Mouse (Mus musculus) cerebellum, adult 11 months (tissue): Measurements from ENCODE around the gene Derl2.

ENCODE experiments used
- DNase-seq: peaks from one replicate; pipeline ENCODE4 v3.0.0; 2022

Derl2 gene

DNA sequence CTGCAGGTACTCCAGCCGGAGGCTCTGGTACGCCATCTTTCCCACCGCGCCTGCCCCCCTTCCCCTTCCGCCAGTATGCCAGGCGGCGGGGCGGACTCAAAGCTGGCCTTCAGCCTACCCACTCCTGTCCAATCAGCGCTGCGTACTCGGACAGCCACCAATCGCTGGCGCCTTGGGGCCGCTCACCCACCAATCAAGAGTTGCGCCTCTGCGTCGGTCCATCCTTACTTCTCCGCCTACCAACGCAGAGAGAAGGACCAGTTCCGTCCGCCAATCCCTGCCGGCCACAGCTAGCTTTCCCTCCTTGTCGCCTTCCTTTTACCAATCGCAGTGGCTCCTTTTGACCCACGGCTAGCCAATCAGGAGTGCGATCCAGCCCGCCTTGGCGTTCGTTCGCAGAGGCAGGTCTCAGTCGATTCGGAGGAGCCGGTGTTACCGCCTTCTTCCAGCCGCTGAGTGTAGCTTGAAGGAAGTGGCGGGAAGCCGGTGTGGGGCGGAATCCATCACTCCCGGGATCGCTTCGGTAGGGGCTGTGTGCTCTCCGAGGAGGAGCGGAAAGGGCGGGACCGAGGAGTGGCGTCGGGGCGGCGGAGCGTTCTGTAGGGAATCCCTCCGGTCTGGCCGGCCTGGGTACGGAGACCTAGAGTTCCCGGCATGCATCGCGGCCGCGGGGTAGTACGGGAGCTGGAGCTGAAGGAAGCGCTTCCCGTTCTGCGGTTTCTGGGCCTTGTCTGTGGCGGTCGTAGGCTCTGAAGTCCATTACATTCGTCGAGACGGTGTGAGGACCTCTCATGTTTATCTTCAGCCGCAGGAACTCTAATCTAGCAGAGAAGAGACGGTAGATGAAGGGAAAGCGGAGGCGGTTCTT lies at the start of gene Derl2, which contains the start of gene Mis12:
Gene Derl2, minus strand, starts transcription at position 641 of the 868 bp plus-strand sequence.
Gene Mis12, plus strand, starts transcription at position 411 of the 868 bp plus-strand sequence.
- peak; percentile 98 for DNase-seq

DNA sequence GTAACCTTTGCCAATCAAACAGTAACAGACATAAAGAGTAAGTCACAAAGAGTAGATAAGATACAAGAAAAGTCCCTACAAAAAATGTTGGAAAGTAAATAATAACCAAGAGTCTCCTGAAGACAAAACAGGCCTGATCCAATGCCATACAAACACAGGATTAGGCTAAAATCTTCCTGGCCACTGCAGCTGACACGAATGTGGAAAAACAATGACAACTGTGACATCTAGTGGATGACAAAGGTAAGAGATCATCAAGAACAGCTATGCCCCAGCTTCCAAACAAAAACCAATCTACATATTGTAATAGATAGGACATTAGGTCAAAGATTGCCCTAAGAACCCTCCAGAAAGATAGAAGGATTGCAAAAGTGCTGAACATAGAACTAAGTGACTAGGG lies 32.9 kb upstream of the Derl2 start:
- no peak for DNase-seq

DNA sequence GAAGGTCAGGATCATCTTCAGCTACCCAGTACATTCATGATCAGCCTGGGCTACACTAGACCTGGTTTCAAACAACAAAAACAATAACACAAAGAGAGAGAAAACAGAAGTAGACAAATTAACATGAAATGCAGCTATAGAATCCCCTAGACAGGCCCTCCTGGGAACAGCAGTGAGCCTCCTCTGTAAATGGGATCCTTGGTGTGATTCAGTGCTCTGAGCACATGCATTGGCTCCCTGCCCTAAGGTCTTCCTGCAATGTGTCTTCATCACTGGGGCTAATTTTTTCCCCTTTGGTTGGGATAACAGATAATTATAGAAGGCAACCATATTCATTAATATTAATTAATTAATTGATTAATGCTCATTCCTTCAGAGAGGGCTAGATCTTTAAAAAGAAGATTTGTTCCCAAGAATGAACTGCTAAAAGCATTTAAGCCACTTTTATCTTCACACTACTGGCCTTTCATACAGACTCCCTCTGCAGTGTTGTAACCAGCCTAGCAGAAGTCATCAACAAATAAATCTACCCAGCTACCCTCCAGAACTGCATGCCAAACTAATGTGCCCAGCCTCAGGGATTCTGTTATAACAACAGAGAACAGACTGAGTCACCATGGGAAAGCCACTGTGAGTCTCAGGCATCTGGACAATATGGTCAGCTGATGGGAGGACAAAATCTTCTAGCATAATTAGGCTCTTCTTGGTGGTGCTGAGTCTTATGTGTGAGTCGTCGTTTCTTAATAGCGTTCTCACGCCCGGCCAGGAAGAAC lies 20.1 kb upstream of the Derl2 start:
- DNase-seq: no peak

DNA sequence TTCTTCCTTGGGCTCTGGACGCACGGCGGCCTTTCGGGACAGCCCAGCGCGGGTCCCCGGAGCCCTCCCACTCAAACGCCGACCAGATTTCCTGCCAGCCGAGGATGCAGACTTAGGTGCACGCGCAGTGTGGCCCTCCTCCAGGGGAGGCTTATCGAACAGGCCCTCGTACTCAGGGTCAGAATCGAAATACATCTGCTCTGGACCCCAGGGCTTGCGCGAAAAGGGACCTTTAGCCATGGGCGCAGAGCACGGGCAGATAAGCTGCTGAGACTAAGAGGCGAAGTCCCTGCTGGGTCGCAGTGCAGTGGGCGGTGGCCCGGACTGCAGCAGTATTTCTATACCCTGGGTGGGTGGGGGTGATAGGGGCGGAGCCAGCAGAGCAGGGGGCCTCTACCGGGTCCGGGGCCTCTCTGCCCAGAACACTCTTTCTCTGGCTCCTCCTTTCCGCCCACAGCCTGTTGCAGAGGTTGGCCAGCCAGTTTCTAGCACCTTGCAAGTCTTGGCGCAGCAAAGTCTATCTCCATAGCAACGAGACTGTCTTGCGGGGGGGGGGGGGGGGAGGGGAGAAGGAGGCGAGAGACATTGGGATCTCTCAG lies 13.6 kb upstream of the Derl2 start, which contains the start of gene 6330403K07Rik:
Gene 6330403K07Rik, minus strand, starts transcription at position 351 of the 599 bp plus-strand sequence.
- no peak for DNase-seq

DNA sequence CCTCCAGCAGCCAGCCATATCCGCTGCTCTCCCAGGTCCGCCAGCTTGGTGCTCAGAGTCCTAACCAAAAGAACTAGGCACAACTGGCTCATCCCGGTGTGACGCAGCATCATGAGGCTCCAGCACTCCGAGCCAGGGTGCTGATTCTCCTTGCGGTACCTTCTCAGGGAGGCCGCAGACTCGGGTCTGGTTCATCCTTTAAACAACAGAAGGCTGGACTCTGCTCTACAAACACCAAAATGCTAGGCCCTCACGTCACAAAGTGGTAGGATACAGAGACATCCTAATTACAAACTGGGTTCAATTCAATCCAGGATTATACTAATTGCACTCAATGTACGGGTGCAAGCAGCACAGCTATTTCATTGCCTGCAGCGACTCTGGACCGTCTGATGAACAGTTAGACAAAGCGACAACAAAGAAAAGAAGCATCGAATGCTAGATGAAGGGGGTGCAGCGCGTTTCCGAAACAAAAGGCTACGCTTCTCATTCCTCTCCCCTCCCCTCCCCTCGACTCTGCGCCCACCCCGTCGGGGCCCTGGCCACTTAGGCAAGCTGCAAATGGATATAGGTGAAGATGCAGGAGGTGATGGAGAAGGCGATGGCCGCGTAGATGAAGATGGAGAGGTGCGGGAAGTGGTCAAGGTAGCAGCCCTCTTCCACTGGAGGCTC lies 13.0 kb upstream of the Derl2 start:
- DNase-seq: no peak

DNA sequence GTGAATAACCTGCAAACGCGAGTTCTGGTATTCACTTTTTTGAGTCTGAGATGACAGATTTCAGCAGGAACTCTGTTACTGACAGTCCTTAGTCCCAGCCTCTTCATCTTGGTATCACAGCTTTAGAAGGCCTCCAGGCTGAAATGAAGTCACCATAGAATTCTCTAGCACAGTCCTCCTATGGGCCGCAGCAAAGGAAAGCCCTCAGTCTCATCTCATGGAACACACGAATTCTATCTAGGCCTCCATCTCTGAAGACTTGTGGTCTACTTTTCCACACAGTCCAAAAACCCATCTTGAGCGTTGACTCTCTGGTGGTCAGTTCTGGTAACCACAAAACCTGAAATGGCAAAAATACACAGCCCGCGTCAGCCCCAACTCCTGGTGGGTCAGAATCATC lies 12.4 kb upstream of the Derl2 start:
- DNase-seq: no peak

DNA sequence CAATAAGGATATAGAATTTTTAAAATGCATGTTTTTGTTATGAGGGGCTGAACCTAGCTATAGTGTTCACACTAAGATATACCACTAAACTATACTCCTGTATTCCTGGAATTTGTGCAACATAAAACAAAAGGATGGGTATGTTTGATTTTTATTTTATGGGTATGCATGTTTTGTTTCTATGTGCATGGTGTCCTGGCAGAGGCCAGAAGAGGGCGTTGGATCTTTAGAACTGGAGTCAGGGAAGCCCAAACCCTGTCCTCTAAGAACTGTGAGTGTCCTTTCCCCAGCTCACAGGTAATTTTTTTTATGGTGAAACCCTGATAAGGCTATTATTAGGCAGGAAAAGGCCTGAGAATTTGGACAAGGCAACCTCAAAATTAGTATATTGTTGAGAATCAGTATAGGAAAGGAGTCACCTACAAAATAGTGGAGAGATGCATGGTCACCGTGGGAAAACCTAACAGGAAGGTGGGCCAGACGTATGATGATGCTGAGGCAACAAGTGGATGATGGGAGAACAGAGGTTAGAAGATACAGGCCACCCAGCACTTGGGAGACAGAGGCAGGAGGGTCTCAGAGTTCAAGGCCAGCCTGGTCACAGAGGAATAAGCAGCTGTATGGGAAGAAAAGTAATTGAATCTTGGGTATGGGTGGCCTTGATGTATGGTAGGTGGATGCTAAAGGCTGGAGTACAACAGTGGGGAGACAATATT lies 9.9 kb upstream of the Derl2 start:
- no peak for DNase-seq

DNA sequence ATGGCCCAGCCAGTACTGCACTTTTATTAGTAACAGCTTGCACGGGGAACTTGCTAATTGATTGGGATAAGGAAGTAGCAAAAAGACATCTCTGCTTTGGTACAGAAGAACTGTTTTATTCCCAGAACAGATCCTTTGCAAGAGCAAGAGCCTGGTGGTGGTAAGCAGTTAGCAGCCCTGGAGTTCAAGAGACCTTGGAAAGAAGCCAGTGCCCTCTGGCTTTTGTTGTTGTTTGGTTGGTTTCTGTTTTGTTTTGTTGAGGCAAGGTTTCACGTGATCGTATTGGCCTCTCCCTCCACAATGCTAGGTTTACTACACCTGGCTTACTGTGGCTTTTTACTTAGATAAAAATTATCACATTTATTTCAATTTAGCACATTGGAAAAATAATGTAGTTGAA lies 8.6 kb upstream of the Derl2 start:
- DNase-seq: no peak

DNA sequence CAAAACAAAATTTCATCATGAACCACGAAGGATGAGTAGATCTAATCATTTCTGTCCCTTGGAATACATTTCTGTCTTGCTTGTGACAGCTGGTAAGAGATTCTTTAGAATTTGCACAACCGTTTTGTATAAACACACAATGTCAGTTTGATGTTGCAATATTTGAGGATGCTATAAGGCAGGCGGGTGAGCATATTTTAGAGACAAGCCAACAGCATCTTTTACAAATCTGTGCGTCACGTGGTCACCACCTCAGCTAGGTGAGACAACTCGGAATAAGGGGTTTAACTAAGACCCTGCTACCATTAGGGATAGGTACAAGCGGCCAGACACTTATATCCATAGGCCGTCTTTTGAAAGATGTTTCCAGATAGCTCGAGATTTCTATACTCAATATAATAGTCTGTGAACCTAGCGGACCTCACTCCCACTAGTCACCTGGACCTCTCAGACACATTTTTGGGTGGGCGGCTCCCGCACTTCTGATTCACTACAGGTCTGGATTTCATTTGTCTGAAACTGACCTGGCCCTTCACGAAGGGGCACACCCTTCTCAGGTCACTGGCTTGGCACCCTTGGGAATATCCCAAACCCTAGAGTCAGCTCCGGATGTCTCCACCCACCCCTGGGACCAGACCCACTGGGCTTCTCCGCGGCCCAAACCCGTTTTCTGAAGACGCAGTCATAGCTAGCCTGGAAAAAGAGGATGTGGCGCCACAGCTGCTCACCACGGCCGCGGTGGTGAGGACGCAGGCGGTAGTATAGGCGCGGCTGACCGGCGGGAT lies 1.0 kb downstream of the Derl2 start:
- no peak for DNase-seq

DNA sequence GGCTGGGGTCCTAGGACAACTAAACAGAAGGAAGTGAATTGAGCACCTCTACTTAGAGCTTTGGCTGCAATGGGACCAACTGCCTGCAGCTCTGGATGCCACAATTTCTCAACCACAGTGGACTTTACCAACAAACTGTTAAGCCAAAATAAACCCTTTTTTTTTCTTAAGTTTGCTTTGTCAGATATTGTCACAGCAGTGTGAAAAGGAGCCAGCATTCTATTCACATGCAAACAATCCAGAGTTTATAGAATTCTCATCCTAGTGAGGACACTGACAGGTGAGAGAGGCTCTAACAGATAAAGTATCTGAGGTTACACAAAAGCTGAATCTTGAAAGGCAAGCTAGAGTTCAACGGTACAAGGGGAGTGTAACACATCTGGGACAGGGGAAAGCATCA lies 2.6 kb downstream of the Derl2 start:
- DNase-seq: no peak

DNA sequence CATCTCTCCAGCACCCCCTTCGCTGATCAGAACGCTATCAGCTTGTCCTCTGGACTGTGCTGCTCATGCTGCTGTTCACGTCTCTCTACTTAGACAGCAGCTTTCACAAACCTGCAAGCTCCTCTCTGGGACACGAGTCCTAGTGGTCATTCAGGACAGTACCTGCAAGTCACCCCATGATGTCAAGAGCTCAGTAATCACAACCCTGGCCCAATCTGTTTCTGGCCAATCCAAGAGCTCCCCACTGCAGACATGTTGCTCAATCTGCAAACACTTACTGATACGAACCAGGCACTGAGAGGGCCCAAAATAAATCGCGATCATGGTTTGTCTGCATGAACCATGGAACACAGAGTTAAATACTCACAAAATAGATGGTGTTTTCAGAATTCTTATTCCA lies 6.9 kb downstream of the Derl2 start:
- no peak for DNase-seq

DNA sequence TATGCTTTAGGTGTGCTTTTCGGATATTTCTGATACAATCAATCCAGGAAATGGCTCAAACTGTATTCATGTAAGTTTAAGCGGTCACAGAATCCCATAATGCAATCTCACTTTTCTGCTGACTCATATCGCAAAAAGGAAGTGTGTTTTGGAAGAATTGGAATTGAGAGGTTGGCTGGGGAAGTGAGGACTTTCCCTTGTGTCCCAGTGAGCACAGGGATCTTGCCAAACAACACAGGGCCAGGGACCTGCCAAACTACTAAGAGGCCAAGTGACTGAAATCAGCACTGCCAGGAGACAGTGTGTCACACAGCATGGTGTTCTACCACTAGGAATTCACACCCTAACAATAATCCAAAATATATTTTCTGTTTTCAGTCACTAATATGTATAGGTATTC lies 11.3 kb downstream of the Derl2 start:
- DNase-seq: no peak

DNA sequence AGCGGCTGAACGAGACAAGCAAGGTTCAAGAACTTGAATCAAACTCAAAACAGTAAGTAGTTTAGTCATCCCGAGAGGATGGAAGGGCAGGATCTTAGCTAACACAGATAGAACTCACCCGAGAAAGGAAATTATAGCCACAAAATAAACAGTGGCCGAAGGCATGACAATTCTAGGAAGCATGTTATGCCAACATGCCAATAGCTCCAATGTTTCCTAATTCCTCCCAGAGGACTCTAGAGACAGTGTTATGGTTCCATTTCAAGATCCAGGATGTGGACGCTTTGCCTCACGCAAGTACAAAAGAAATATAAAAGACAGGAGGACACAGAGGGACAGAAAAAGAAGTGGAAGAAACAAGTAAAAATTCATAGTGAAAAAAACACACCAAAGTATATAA lies 11.8 kb downstream of the Derl2 start:
- no peak for DNase-seq

DNA sequence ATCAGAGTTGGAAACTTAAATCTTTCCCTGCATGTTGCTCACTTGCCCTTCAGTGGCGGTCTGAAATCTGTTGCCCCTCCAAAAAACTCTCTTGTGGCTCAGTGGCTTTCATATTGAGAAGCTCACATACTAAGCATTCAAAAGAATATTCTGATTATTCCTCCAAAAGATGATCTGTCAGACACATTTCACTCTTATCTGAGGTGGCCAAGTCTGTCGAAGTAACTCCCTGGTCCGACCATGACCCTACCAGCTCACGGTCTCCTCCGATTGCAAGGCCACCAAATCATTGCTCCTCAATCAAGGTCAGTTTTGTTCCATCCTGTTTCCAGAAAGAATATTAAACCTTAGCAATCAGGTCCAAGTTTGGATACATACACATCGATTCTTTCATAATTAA lies 12.6 kb downstream of the Derl2 start:
- no peak for DNase-seq

DNA sequence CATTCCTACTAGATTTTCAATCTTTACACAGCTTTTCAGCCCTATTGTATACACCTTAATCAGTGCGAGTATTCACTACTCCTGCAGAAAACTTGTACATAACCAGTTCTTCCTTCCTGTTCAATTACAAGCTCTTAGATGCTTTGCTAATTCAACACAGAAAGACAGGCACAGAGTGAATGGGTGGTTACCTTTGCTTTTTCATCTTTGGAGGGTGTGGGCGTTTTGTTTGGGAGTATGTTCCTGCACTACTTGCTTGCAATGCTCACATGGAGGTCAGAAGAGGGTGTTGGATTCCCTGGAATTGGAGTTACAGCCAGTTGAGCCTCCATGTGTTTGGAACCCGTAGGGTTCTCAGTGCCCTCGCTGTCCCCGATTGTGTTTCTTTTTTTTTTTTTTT lies 14.6 kb downstream of the Derl2 start:
- DNase-seq: no peak

DNA sequence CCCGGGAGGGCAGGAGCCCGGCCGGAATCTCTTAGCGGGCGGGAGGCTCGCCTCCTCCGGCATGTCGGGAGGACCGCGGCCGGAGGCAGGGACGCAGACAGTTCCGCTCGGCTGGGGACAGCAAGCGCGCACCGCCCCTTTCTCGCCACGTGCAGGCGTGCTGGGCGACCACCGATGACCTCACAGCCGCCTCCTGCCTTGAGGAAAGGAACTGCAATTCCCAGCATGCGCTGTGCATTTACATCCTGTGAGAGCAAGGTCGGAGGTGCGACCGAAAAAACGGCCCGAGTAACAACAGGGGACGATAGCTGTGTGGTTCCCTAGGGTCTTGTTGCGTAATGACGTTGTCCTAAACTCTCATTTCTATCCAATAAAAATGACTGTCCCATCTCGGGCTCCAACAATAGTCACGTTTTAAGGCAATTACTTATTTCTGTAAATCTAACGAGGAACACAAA lies 15.3 kb downstream of the Derl2 start, which contains the start of gene Dhx33:
Gene Dhx33, minus strand, starts transcription at position 122 of the 458 bp plus-strand sequence.
- peak; percentile 95 for DNase-seq

DNA sequence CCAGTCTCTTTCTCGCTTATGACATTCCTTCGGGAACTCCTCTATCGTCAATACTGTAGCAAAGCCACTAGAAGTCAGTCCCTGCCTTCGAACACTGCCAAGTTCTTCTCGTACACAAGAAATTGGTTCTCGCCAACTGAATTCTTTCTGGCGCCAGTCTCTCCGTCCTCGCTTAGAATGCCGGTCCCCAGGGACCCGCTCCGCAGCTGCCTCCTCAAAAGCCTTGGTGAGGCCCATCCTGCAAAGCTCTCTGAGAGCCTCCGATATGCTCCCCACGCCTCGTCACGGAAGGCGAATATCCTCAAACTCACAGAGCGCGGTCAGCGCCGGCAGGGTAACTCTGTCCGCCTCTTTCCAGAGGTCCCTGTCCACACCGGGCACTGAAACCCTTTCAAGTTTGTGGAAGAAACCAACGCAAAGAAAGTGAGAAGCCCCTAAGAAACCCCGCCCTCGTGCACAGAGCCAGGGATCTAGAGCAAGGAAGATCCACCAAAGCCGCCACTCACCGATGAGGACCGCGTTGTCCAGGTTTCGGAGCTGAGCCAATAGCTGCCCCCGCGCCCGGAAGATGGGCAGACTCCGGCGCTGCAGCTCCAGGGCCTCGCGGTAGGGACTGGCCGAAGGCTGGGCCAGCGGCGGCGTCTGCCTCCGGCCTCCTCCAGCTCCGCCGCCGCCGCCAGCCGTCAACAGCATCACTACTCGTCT lies 15.9 kb downstream of the Derl2 start:
- no peak for DNase-seq

DNA sequence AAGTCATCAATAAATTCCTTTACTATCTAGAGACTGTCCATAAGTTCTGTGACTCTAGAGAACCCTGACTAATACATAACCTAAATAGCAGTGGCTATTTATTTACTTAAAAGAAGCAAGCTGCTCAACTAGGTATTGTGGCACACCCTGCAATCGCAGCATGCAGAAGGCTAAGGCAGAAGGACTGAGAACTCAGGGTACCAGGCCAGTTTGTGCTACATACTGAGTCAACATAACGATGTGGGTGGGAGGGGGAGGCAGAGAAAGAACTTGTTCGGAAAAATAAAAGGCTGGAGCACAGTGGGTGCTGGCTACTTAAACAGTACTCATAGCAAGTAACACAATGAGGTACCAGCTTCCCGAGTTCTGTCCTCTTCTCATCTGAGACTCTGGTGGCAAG lies 18.5 kb downstream of the Derl2 start:
- no peak for DNase-seq

DNA sequence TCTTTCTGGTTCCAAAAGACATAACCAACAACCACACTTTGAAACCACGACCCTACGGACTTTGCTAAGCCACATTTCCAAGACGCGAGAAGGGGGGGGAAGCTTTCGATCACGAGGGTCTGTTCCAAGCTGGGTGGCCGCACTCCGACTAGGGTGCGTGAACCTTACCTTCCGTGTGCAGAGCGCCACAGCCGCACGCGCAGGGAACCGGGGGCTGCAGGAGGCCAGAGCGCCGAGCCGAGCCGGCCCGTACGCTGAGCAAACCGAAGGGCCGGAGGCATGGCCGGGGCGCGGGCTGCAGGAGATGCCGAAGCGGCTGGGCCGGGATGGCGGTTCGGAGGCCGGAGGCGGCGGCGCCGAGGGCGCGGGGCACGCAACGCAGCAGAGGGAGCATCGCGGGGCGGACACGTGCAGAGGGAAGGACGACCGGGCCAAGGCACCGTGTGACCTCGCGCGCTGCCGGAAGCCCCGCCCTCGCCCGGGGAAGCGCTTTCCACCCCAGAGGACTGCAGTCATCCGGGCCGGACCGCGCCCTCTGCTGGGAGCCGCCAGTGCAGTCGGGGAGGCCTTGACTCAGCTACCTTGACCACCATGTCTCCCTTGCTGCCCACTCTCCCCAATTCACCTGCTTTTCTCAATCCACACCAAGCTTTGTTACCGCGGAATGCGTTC lies 36.9 kb downstream of the Derl2 start, which contains the start of gene C1qbp:
Gene C1qbp, minus strand, starts transcription at position 470 of the 672 bp plus-strand sequence.
- peak; percentile 91 for DNase-seq

DNA sequence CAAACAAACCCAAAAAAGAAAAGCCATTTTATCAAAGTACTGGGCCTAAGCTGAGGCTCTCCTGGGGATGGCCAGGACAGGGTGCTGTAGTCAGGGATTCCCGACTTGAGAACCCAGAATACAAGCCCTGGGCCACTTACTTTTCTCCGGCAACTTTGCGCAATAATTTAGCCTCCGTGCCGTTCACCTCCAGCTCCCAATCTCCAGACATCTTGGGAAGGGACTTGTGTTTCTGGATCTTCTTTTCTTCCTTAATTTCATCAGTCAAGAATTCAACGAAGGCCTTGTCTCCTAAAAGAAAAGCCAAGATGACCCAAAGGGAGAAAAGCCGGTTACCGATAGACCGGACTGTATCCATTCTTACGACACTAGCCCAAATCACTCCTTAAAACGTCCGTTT lies 37.6 kb downstream of the Derl2 start:
- no peak for DNase-seq
